Mouse (Mus musculus): Measurements from ENCODE around the gene Pof1b. TPM values are rescaled to one million over a fixed set of nuclear protein-coding genes. Genes with fewer than 3 reads are reported as not detected.

Gene Pof1b
- not detected for total RNA-seq (2021)
- long read RNA-seq, experiment 1: 0 reads
- long read RNA-seq, experiment 2: 0 reads

DNA sequence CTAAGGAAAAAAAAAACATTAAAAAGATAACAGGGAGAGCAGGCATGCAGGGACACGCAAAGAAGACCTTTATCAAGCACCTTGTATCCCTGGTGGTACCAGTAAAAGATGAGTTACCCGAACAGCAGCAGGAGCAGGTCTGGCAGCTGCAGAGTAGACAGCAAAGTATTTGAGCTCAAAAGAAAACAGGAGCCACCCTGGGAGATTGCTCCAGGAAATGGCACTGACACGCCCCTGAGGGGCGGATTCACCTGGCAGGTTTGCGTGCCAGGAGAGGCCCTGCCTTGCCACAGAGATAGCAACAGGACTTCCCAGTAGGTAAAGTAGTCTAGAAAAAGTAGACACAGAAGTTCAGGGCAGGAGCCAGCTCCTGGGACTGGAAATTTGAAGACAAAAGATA is at the start of gene Pof1b:
Pof1b (minus strand) TSS at position 144 of the 400 bp plus-strand sequence.
- DNase-seq (ENCODE audit: low spot score in 2 of 2): no peak

DNA sequence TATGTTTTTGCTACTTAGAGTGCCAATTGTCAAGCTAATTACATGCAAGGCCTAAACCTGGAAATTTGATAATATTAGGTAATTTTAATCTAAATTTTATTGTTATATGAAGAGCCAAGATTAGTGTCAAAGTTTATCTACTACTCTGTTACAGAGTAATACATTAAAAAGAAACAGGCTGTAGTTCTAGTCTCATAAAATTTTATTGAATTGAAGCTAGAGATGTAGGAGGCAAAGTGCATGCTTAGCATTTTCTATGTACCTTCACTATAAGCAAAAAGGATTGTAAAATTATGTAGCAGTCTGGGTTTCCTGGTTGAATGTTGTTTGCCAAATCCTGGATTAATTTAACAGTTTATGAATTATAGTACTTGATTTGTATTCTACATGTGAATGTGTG is 18.1 kb upstream of the Pof1b start:
- DNase-seq (ENCODE audit: low spot score in 2 of 2): no peak

DNA sequence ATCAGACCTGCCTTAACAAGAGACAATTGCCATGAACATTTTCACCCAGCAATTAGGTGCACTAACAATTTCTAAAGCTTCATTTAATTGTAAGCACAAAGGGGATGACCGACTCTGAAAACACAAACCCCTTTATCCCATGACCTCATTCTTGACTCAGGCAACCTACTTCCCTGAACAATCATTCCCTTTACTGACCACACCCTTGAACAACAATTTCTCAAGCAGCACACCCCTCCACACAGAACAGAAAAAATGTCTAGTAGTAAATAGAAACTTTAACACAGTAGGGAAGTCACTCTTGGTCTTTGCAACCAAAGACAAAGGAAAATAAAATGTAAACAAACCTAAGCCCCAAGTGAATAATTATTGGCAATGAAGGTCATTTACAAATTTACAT is 4.1 kb downstream of the Pof1b start:
- DNase-seq (ENCODE audit: low spot score in 2 of 2): no peak

DNA sequence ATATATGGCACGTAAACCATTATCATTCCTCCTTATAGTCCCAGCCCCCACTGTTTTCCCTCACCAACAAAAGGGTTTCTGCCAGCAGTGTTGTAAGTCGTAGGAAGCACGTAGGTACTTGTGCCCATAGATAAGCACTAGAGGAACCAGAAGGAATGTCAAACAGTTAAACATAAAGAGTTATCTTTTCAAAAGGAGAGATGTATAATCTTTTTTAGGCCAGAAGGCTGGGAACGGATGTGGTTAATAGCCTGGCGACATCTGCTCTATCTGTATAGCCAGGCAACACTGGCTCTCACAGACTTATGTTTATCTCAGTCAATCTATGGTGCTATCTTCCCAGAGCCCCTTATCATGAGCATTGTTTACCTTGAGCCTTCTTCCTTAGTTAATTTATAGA is 17.8 kb downstream of the Pof1b start:
- DNase-seq (ENCODE audit: low spot score in 2 of 2): no peak

DNA sequence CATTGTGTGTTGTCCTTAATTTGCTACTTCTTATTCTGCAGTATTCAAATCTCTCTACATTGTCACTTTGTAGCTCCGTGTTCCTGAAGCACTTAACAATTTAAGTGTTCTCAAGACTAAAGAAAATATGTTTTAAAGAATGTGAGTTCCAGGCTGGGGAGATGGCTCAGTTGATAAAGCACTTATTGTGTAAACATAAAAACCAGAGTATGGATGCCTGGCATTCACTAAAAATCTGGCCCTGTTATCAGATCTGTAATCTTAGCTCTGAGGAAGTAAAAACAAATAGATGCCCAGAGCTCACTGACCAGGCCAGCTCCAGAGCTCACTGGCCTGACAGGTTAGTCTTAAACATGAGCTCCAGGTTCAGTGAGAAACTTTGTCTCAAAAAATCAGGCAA is 22.9 kb downstream of the Pof1b start:
- DNase-seq (ENCODE audit: low spot score in 2 of 2): no peak

DNA sequence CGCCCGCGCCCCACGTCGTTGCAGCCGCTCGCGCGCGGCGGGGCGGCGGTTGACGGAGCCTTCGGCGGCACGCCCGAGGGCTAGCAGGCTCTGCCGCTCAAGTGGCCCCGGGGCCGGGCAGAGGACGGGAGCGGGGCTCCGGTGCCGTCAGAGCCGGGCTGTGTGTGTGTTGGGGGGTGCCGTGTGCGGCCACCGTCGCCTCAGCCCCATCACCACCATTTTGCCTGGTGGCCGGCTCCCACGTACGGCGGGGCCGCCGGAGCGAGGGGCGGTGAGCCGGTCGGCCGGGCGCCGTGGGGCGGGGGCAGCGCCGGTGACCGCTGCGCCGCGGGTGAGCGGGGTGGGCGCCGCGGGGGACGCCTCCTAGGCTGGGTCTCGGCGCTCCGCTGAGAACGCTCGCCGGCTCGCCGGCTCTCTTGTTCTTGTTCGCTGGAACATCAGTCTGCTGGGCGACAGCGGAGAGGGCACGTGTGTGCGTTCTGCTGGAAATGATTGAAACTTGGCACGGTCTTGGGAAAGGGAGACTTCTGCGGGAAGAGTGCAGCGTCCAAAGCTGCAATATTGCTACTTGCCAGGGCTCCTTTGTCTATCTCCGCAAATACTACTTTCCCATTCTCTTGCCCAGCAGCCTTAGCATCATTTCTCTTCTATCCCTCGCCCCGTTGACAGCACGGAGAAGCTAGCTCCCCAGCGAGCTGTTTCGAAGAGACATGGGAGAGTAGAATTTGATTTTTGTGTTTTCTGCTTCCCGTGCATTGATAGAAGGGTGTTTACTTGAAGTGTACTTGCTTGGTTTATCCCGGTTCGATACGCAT is 96.9 kb downstream of the Pof1b start:
- DNase-seq (ENCODE audit: low spot score in 2 of 2): peak in 1 of 2 experiments; percentile 15

DNA sequence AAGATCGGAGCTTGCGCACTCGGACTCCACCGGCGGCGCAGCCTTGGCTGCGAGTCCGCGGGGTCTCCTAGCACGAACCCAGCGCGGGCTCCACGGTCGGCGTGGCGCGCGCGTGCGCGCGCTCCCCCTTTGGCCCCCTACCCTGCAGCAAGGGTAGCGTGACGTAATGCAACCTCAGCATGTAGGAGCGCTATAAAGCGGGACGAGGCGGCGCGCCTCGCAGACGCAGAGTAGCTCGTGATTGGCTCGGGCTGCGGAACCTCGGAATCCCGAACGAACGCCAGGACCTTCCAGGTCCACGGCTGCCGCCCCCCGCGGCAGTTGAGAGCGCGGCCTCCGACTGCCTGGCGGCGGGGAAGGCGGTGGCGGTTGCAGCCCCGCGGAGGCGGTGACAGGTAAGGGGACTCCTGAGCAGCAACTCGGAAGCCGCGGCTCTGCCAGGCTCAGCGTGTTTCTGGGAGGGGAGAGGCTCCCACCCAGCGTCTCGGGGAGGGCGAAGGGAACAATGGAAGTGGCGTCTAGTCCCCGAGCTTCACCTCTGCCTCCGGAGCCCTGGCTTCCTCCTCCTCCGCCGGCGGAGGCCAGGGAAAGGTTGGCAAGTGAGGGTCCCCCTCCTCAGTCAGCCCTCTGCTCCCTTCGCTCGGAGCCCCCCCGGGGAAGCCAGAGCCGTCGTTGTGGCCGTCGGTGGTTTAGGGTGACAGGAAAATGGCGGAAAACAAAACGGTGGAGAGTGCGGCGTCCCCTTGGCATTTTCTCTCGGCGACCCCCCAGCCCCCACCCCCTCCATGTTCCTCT is 97.7 kb downstream of the Pof1b start, which contains the start of gene Zfp711:
Zfp711 (plus strand) TSS at position 16 of the 795 bp plus-strand sequence.
- DNase-seq (ENCODE audit: low spot score in 2 of 2): peak; percentile 7 to 16

Other genes with a start within 250 kb of the Pof1b start
- gene 2010106E10Rik, start 203.4 kb downstream of the Pof1b start, total RNA-seq (2021): not detected
- under 1 TPM; 0.36 to 0.42 TPM for gene Zfp711, start 98.1 kb downstream of the Pof1b start, total RNA-seq (2021)

Data from adrenal gland, adult 18-20 months (tissue).